ENCODE assay signal across 24 mouse cellular contexts in genomic region chr11:5304526-5304925, GRCm38 (mm10). TPM values are rescaled to one million over a fixed set of nuclear protein-coding genes. Genes with fewer than 3 reads are reported as not detected.
DNase-seq lines count a peak whose midpoint lies in the region; ATAC-seq and TF ChIP-seq lines count a peak whose summit lies in the region.
"Had no signal": no experiment of that assay in that cellular context is flagged by ENCODE, and none has a peak within 500 bp of the region (broad histone marks: within the 10 kb centered on the region; RNA-seq: fewer than 3 reads in every experiment).

No protein-coding gene starts in this region.

- peak; percentile 46 for DNase-seq in 3134 (ENCODE audit: extremely low read depth, insufficient read length, low spot score)
- DNase-seq in 3T3-L1 (ENCODE audit: low read depth, low spot score) = peak; percentile 58
- DNase-seq in NIH3T3 (ENCODE audit: low read depth) = peak; percentile 29
- no peak for DNase-seq in thymus, postnatal 25 days
- DNase-seq: adrenal gland, adult 2 months; adrenal gland, postnatal 10 days; adrenal gland, postnatal 25 days; cerebellum, adult 11 months; cerebellum, adult 18-20 months; cerebellum, adult 8-10 months; cerebellum, adult 9-11 months; cerebellum, postnatal 14 days; cerebellum, postnatal 36 days; embryo, embryonic 11 days had no signal

- no peak overlapping the region for H3ac ChIP-seq in myocyte (ENCODE audit: control insufficient read depth, insufficient read length)

- H3K4me2 ChIP-seq in myocyte (ENCODE audit: low read depth) = no peak overlapping the region
- H3K4me2 ChIP-seq: embryonic facial prominence, embryonic 13.5 days; embryonic facial prominence, embryonic 15.5 days; forebrain, embryonic 12.5 days had no signal

- H3K36me3 ChIP-seq in myocyte (ENCODE audit: control insufficient read depth, insufficient read depth) = no peaks in the 10 kb centered on the region
- H3K36me3 ChIP-seq: embryonic facial prominence, embryonic 15.5 days; forebrain, embryonic 12.5 days had no signal

- no peak for TF ChIP-seq POLR2A in myocyte (IDR thresholded peaks at IDR 0.05; ENCODE audit: insufficient read length, low read depth)

- H3K27me3 ChIP-seq in myocyte (ENCODE audit: control insufficient read depth, insufficient read depth, insufficient read length) = no peaks in the 10 kb centered on the region
- H3K27me3 ChIP-seq: embryonic facial prominence, embryonic 13.5 days; embryonic facial prominence, embryonic 15.5 days; forebrain, embryonic 12.5 days had no signal

- H3K4me3 ChIP-seq in myocyte = no peak overlapping the region
- H3K4me3 ChIP-seq: embryonic facial prominence, embryonic 13.5 days; embryonic facial prominence, embryonic 15.5 days; erythroblast, embryonic 14.5 days; forebrain, embryonic 10.5 days; forebrain, embryonic 12.5 days had no signal

- H3K79me2 ChIP-seq in myocyte (ENCODE audit: control insufficient read depth, insufficient read depth) = no peaks in the 10 kb centered on the region

- ATAC-seq in megakaryocyte-erythroid progenitor cell, adult 5-6 weeks (replicated peaks; ENCODE audit: low FRiP score, low TSS enrichment, poor library complexity, severe bottlenecking) = no peak
- ATAC-seq in erythroblast, adult 5-6 weeks (replicated peaks; ENCODE audit: low FRiP score, poor library complexity, severe bottlenecking) = no peak
- ATAC-seq: forebrain, embryonic 14.5 days; forebrain, embryonic 16.5 days had no signal

TF ChIP-seq in myocyte, 11 proteins besides CTCF, POLR2A, EP300 and RAD21:
- TF ChIP-seq MYOD1 (IDR thresholded peaks at IDR 0.05; ENCODE audit: control insufficient read depth in 1 of 3, insufficient read length in 2 of 3, low read depth in 2 of 3) = no peak
- 0 out of 2 replicates have a peak, but pooled peaks have one; percentile 38 for TF ChIP-seq CEBPB (IDR thresholded peaks at IDR 0.05; ENCODE audit: insufficient read depth, poor library complexity, severe bottlenecking)

RNA-seq across cellular contexts. Expression of gene Kremen1, which starts 43.2 kb away (rescaled TPM):
- polyA plus RNA-seq in myocyte (2012; fragmentation: generic; extraction: Trizol) = 79.3 TPM
- 1.1 and 3.0 TPM in 2 replicates for total RNA-seq in megakaryocyte-erythroid progenitor cell, adult 5-6 weeks (2014; fragmentation: Nextera tagmentation)
- total RNA-seq in megakaryocyte-erythroid progenitor cell, adult 5-6 weeks (2017) = 1.1 and 2.1 TPM in 2 replicates
- 0.38 TPM in 1 of 2 replicates, not detected in the other for total RNA-seq in erythroblast, adult 5-6 weeks (2015; ENCODE audit: low replicate concordance)
- total RNA-seq in erythroblast, adult 5-6 weeks (2017; ENCODE audit: low replicate concordance) = 0.70 and 1.1 TPM in 2 replicates
